Mouse (Mus musculus) kidney, postnatal 0 days (tissue): ENCODE results near the gene Engase. TPM values are rescaled to one million over a fixed set of nuclear protein-coding genes. Genes with fewer than 3 reads are reported as not detected.

Experiments
- ATAC-seq: fragments of 200-750 bp; cut with Nextera tagmentation; replicated peaks from 2 replicates; pipeline ENCODE4 v1.8.0; 2017; ENCODE audit warnings: low read depth, moderate number of reproducible peaks, moderate TSS enrichment, moderate library complexity; ENCODE audit not compliant: low FRiP score
- DNase-seq: peaks from one replicate; pipeline ENCODE4 v3.0.0-alpha.2; 2016; ENCODE audit warnings: low spot score
- H3K27ac ChIP-seq: fragments of 300-500 bp; sonication (generic); 2 replicates; pipeline ENCODE4 v1.5.1; 2014; ENCODE audit warnings: mild to moderate bottlenecking
- H3K27me3 ChIP-seq: fragments of 300-500 bp; sonication (generic); 2 replicates; pipeline ENCODE4 v1.6.1; 2014; ENCODE audit warnings: low read length, mixed read lengths; ENCODE audit not compliant: insufficient read depth
- H3K36me3 ChIP-seq: fragments of 300-500 bp; sonication (generic); 2 replicates; pipeline ENCODE4 v1.6.1; 2014; ENCODE audit warnings: low read length, mixed read lengths; ENCODE audit not compliant: insufficient read depth
- H3K4me1 ChIP-seq: fragments of 300-500 bp; sonication (generic); replicated peaks from 2 replicates; pipeline ENCODE4 v1.6.1; 2014; ENCODE audit warnings: antibody characterized with exemption, low read length, mixed read lengths; ENCODE audit not compliant: insufficient read depth
- H3K4me2 ChIP-seq: fragments of 300-500 bp; sonication (generic); 2 replicates; pipeline ENCODE4 v1.6.1; 2014; ENCODE audit warnings: mild to moderate bottlenecking, low read length, moderate library complexity, mixed read lengths
- H3K4me3 ChIP-seq: fragments of 300-500 bp; sonication (generic); replicated peaks from 2 replicates; pipeline ENCODE4 v1.5.1; 2014; ENCODE audit warnings: low read depth, low read length
- H3K9ac ChIP-seq: fragments of 300-500 bp; sonication (generic); 2 replicates; pipeline ENCODE4 v1.6.1; 2014; ENCODE audit warnings: low read depth, low read length
- H3K9me3 ChIP-seq: fragments of 300-500 bp; sonication (generic); replicated peaks from 2 replicates; pipeline ENCODE4 v1.6.1; 2016; ENCODE audit warnings: low read length, inconsistent platforms, mixed read lengths
- CTCF ChIP-seq: IDR thresholded peaks from 2 replicates; pipeline ENCODE4 v1.5.1; 2016; ENCODE audit warnings: antibody characterized with exemption, low read depth, mild to moderate bottlenecking, moderate library complexity
- WGBS: fragments of 180-500 bp; shearing (Covaris S2); extraction: QIAGEN DNeasy Blood & Tissue Kit; methylation state at CpG from one replicate; pipeline ENCODE4 v1.1.7; 2014; 5-methylcytosine and 5-hydroxymethylcytosine counted together
- polyA plus RNA-seq: library from polyadenylated mRNA; unstranded; fragments of >200 nt; fragmentation: Nextera tagmentation; extraction: Ambion mirVana; gene quantifications from 2 replicates; pipeline ENCODE4 v1.2.1, GENCODE M21; 2015

Engase gene
- polyA plus RNA-seq, 1 experiment from 2014 or later, result 5.8 TPM

DNA sequence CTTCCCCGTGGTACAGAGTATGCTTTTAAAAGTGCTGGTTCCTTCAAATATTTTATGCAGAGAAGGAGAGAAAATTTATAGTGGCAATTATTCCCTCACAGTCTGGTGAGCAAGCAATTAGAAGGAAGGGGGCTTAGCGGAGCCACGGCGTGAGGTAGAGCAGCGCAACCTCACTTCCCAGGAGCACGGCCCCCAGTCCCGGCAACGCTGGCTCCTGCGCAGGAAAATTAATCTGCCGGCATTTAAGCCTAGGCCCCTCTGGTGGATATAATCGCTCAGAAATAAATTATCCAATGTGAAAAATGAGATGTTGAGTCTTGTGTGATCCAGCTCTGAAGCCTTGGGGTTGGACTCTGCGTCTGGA, 12.3 kb downstream of the Engase start:
- Histone ChIP-seq H3K9ac (no peak overlapping the region), H3K4me3 (no peak overlapping the region), H3K36me3 (0 out of 2 replicates have a peak, but pooled peaks cover 10% of the 10 kb centered on the region), H3K4me1 (peaks cover 7% of the 10 kb centered on the region), H3K4me2 (0 out of 2 replicates have a peak overlapping the region, but pooled peaks have one; percentile 14), H3K9me3 (no peaks in the 10 kb centered on the region), H3K27ac (0 out of 2 replicates have a peak overlapping the region, but pooled peaks have one; percentile 19), H3K27me3 (no peaks in the 10 kb centered on the region)
- no peak for TF ChIP-seq CTCF
- no peak for ATAC-seq
- no peak for DNase-seq
- WGBS, result 29% methylated on average over 12 of the region's 12 CpGs

DNA sequence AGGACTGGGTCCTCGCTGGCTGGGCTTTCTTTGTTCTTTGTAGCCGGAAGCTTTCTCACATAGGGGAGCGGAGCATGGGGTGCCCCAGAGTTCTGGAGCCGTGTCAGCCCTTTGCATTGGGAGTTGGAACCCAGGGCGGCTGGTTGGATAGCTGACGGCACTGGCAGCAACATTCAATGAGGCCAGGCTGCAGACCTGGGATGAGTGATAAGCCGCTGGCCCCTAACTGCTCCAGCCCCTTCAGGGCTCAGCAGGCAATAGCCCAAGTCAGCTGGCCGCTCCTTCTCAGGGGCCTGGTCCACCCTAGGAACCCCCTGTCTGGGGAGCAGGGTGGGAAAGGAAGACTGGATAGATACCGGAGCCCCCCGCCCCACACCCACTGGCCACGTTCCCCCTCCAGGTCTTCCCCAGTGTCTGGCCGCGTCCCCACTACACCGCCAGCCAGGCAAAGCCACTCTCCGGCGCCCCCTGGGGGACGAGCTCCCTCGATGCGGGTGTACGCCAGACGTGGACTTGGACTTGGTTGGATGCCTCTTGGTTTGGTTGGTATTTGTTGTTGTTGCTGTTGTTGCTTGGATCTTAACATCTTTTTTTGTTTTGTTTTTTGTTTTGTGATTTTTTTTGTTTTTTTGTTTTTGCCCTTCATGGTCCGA, 14.1 kb downstream of the Engase start:
- DNase-seq (peak; percentile 75), ATAC-seq (peak; percentile 45; the same call in 1 of the 2 replicates)
- Histone ChIP-seq H3K9me3 (no peaks in the 10 kb centered on the region), H3K4me1 (peaks cover 15% of the 10 kb centered on the region), H3K27me3 (no peaks in the 10 kb centered on the region), H3K27ac (no peak overlapping the region), H3K4me3 (no peak overlapping the region), H3K36me3 (0 out of 2 replicates have a peak, but pooled peaks cover 4% of the 10 kb centered on the region), H3K9ac (no peak overlapping the region), H3K4me2 (no peak overlapping the region)
- peak; percentile 81 for TF ChIP-seq CTCF
- WGBS, result 23% methylated on average over 22 of the region's 22 CpGs

DNA sequence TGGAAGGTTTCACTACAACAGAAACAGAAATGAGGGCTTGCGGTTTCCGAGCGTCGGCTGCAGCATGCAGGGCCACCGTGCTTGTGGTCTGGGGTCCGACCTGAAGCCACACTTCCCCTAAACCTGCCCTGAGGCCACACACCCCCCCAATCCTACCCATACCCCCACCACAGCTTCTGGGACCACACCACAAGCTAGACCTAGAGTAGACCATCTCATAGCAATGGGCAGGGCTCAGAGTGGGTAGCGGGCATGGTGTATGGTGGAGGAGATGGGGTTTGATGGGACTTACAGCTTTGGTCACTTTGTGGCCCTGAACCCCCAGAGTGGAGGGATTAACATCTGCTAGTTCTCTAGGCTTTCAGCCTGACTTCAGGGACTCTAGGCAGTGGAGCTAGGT, 14.6 kb downstream of the Engase start:
- ATAC-seq, result no peak
- H3K4me1 ChIP-seq, result peaks cover 16% of the 10 kb centered on the region
- TF ChIP-seq CTCF, result no peak
- no peak overlapping the region for H3K4me2 ChIP-seq
- WGBS, result 89% methylated on average over 7 of the region's 7 CpGs
- DNase-seq, result no peak
- H3K9me3 ChIP-seq, result no peaks in the 10 kb centered on the region
- no peaks in the 10 kb centered on the region for H3K27me3 ChIP-seq
- H3K27ac ChIP-seq, result no peak overlapping the region
- no peak overlapping the region for H3K9ac ChIP-seq
- no peak overlapping the region for H3K4me3 ChIP-seq
- H3K36me3 ChIP-seq, result 0 out of 2 replicates have a peak, but pooled peaks cover 4% of the 10 kb centered on the region

DNA sequence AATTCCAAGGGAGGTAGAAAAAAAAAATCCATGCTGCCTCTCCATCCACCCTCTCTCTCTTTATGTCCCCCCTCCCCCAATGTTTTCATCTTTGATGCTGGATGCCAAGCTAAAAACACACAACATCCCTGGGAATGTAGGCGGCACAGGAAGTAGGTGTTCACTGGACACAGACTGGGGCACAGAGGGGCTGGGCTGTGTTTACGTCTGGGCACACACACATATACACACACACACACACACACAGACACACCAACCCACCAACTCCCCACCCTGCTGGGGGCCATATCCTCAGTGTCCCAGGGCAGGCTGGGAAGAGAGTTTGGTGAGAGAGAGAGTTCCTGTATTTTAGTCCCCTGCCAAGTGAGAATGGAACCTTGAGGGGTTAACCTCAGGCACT, 16.8 kb downstream of the Engase start:
- Histone ChIP-seq H3K4me3 (no peak overlapping the region), H3K4me1 (peaks cover 22% of the 10 kb centered on the region), H3K9ac (no peak overlapping the region), H3K4me2 (no peak overlapping the region), H3K9me3 (no peaks in the 10 kb centered on the region), H3K27me3 (no peaks in the 10 kb centered on the region), H3K27ac (0 out of 2 replicates have a peak overlapping the region, but pooled peaks have one; percentile 15), H3K36me3 (no peaks in the 10 kb centered on the region)
- 87% methylated on average over 2 of the region's 2 CpGs for WGBS
- ATAC-seq (no peak), DNase-seq (no peak)
- no peak for TF ChIP-seq CTCF

DNA sequence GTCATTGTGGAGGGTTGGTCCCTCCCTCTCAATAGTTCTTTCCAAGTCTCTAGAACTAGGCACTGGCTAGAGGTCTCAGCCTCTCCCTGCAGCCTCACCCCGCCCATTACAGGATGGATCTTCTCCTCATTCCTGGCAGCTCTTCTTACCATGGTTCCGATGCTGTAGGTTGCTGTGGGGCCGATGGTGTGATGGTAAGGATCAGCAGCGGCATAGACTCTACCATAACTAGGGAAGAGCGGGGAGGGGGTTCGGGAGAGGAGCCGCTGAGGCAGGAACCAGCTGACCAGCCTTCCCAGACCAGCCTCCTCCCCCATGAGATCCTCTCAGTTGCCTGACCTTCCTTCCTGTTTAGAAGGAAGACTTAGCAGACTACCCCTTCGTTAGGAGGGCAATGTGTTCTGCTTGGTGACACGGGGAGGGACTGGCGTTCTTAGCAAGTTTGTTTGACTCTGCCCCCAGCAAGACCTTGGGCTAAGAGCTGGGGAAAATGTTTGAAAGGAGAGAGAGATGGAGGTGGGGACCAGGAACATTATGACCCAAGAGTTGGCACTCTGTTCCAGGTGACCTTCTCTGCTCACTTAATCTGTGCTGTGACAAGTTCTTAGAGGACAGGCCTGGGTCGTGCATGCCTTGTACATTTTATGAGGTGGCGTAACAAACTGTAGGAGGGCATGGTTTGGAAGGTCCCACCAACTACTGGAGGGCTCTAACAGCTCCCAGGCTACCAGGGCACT, 17.5 kb downstream of the Engase start:
- no peaks in the 10 kb centered on the region for H3K9me3 ChIP-seq
- H3K36me3 ChIP-seq, result no peaks in the 10 kb centered on the region
- 50% methylated on average over 12 of the region's 12 CpGs for WGBS
- ATAC-seq, result no peak
- DNase-seq, result peak; percentile 49
- H3K4me2 ChIP-seq, result no peak overlapping the region
- H3K9ac ChIP-seq, result no peak overlapping the region
- 0 out of 2 replicates have a peak overlapping the region, but pooled peaks have one; percentile 15 for H3K27ac ChIP-seq
- H3K27me3 ChIP-seq, result no peaks in the 10 kb centered on the region
- no peak overlapping the region for H3K4me3 ChIP-seq
- TF ChIP-seq CTCF, result no peak
- H3K4me1 ChIP-seq, result peaks cover 19% of the 10 kb centered on the region

DNA sequence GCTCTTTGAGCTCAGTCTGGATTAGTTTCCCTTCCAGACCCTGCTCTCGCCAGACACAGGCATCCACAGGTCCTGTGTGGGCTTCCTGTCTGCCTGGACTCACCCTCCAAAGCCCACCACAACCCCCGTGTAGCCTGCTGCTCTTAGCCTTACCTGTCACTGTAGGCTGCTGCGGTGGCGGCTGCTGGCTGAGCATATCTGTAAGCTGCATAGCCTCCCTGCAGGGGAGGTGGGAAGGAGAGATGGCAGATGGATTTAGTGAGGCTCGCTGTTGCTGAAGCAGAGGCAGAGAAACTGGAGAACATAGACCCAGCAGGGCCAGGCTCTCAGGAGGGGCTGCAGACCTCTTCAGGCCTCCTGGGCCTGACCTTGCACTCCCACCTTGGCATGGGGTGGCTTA, 18.4 kb downstream of the Engase start:
- no peak overlapping the region for H3K4me3 ChIP-seq
- 40% methylated on average over 5 of the region's 5 CpGs for WGBS

More for the DNA sequence above, 18.4 kb downstream of the Engase start:
- no peaks in the 10 kb centered on the region for H3K27me3 ChIP-seq
- H3K4me2 ChIP-seq, result no peak overlapping the region
- no peaks in the 10 kb centered on the region for H3K9me3 ChIP-seq
- DNase-seq, result no peak
- H3K27ac ChIP-seq, result no peak overlapping the region
- H3K36me3 ChIP-seq, result no peaks in the 10 kb centered on the region
- peaks cover 16% of the 10 kb centered on the region for H3K4me1 ChIP-seq
- ATAC-seq, result no peak
- no peak for TF ChIP-seq CTCF
- no peak overlapping the region for H3K9ac ChIP-seq
